Comparison of ENCODE assay signal across 11 mouse cellular contexts in the genomic region with DNA sequence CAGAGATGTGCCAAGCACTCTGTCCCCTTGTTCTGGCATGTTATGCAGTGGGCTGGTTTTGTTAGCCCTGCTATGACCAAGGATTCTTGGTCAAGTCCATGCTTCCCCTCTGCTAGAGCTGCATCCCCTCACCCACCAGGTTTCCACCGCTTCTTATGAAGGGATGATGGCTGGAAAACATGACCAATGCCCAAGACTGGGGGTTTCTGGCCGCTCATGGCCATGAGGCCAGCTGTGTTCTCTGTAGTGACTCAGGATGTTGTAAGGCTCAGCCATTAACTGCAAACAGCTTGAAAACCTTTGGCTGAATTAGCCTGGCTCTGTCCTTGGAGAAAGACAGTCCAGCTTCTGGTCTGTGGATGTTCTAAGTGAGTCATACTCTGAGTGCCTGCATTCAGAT.
"Had no signal": no experiment of that assay in that cellular context is flagged by ENCODE, and none has a peak within 500 bp of the region (broad histone marks: within the 10 kb centered on the region; RNA-seq: fewer than 3 reads in every experiment).

No protein-coding gene starts in this region.

- DNase-seq: gastrocnemius, adult 2 months; gastrocnemius, postnatal 10 days; gastrocnemius, postnatal 25 days; heart, adult 2 months; heart, postnatal 4 days; kidney, adult 18-20 months; kidney, adult 8-10 months; kidney, postnatal 10 days; kidney, postnatal 25 days; kidney, postnatal 4 days; left cerebral cortex, postnatal 4 days had no signal
